In the genomic region with DNA sequence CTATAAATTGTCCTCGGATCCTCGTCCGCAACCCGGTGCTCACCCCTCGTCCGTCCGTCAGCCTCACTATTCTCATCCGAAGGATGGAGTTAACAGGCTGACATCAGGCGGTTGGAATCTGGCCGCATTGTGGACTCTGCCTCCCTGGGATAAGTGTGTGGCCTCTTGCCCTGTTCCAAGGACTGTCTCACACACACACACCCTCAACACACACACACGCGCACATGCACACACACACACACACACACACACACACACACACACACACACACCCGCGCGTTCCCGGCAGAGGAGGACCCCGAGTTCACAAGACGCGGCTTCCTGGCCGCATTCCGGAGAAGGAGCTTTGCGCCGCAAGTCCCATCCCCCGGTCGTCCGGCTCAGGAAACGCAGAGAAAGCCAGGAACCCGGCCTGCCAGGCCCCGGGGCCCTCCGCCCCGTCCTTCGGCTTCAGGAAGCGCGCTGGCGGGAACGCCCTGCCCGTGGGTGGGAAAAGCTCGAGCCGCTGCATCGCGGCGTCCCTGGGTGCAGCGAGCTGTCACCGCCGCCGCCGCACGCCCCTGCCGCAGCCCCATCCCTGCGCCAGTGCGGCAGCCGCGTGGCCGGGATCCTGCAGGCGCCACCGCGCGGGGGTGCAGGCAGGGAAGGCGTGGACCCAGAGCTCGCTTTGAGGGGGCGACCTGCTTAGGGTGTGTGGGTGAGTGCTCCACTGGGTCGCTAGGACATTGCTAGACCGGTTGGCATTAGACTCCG, we compare ENCODE assay signal across 7 mouse cellular contexts. TPM values are rescaled to one million over a fixed set of nuclear protein-coding genes. Genes with fewer than 3 reads are reported as not detected.
DNase-seq lines count a peak whose midpoint lies in the region; ATAC-seq lines count a peak whose summit lies in the region.

Gene 6030445D17Rik (plus strand): TSS at position 165 of the 753 bp plus-strand sequence.

- peak within 1 kb of the TSS; percentile 72 for H3K27ac ChIP-seq in hindbrain, embryonic 16.5 days (ENCODE audit: low read depth, low read length)

- H3K9ac ChIP-seq in hindbrain, embryonic 16.5 days (ENCODE audit: low read depth, low read length) = peak within 1 kb of the TSS; percentile 84

- H3K27me3 ChIP-seq in hindbrain, embryonic 16.5 days (replicated peaks; ENCODE audit: control insufficient read depth, insufficient read depth, low read length) = peaks cover 5% of the 10 kb centered on the region

- DNase-seq in adipocyte (ENCODE audit: low spot score) = peak; percentile 41
- peak; percentile 71 to 74 for DNase-seq in cerebellum, postnatal 36 days
- peak; percentile 57 to 62 for DNase-seq in gastrocnemius, adult 8-10 months (ENCODE audit: low spot score in 2 of 2)
- peak; percentile 64 to 74 for DNase-seq in left cerebral cortex, postnatal 25 days (ENCODE audit: low spot score in 2 of 2)
- peak; percentile 57 for DNase-seq in right cerebral cortex, postnatal 4 days

- peak within 1 kb of the TSS; percentile 92 for H3K4me2 ChIP-seq in hindbrain, embryonic 16.5 days (ENCODE audit: low read length)

- no peaks in the 10 kb centered on the region for H3K9me3 ChIP-seq in hindbrain, embryonic 16.5 days (ENCODE audit: control insufficient read depth, low read length)

- no peaks in the 10 kb centered on the region for H3K36me3 ChIP-seq in hindbrain, embryonic 16.5 days (ENCODE audit: control insufficient read depth, insufficient read depth, low read length)

- WGBS in hindbrain, embryonic 16.5 days = 1% methylated on average over 40 of the region's 64 CpGs

- peak within 1 kb of the TSS; percentile 81 for H3K4me3 ChIP-seq in hindbrain, embryonic 16.5 days (ENCODE audit: low read length)

- intact Hi-C loops in left cerebral cortex, postnatal 25 days (cut with DNase I) = no loop called here

- ATAC-seq in hindbrain, embryonic 16.5 days = peak; percentile 84
- peak; percentile 72 for ATAC-seq in megakaryocyte progenitor cell, adult 5-6 weeks (replicated peaks; ENCODE audit: poor library complexity)

- H3K4me1 ChIP-seq in hindbrain, embryonic 16.5 days (ENCODE audit: control insufficient read depth, insufficient read depth, low read depth, low read length) = peaks cover 10% of the 10 kb centered on the region

RNA-seq across cellular contexts. Expression of gene 6030445D17Rik, which starts in this region (rescaled TPM):
- under 1 TPM in 3 of 4 experiments, not detected in 1; 0.16 to 0.27 (median 0.27) TPM for total RNA-seq in gastrocnemius, adult 8-10 months (2022)
- 0.11 and 0.43 TPM in 2 replicates for polyA plus RNA-seq in hindbrain, embryonic 16.5 days (2015; fragmentation: Nextera tagmentation; extraction: Ambion mirVana)
- total RNA-seq in left cerebral cortex, postnatal 25 days (2021) = under 1 TPM; 0.34 to 0.43 TPM
- total RNA-seq in megakaryocyte progenitor cell, adult 5-6 weeks (2015) = not detected in 2 replicates
- not detected in 2 replicates for total RNA-seq in megakaryocyte progenitor cell, adult 5-6 weeks (2017)

Comparison
In these comparisons a context has a peak if more than half of its experiments do, and no peak if none do; other contexts are left out.
1. Peak in every context shown above with its lines: DNase-seq, ATAC-seq, H3K4me3 ChIP-seq and H3K27ac ChIP-seq.
2. Peak in DNase-seq in gastrocnemius, adult 8-10 months; RNA of the gene not detected or under 1 TPM.
3. Peak in ATAC-seq, H3K4me3 ChIP-seq, H3K27ac ChIP-seq, H3K9ac ChIP-seq and H3K4me2 ChIP-seq in hindbrain, embryonic 16.5 days; RNA of the gene not detected or under 1 TPM.
4. Peak in DNase-seq in left cerebral cortex, postnatal 25 days; RNA of the gene not detected or under 1 TPM.
5. Peak in ATAC-seq in megakaryocyte progenitor cell, adult 5-6 weeks; RNA of the gene not detected or under 1 TPM.